Mouse (Mus musculus) CH12.LX (cell line): ENCODE measurements at regions not wholly inside any gene's neighbourhood (a gene's known extent, or its start where the extent isn't known, plus 50 kb on each side); places are given as distances from the start of the nearest gene placed in this dataset.

Experiments used
- DNase-seq: peaks from one replicate; pipeline ENCODE4 v3.0.0-alpha.2; 2013; ENCODE audit errors: extremely low read depth
- H3K27ac ChIP-seq: 2 replicates; pipeline ENCODE4 v1.5.1; 2012; ENCODE audit warnings: low read depth, mild to moderate bottlenecking, control low read depth, moderate library complexity; ENCODE audit not compliant: insufficient read depth
- H3K27me3 ChIP-seq: replicated peaks from 2 replicates; pipeline ENCODE3; 2012; ENCODE audit warnings: inconsistent platforms
- H3K36me3 ChIP-seq, 2 experiments: replicated peaks in 1 of 2; 2 replicates each; pipeline versions ENCODE3 to v1.6.1; 2012; ENCODE audit warnings: inconsistent platforms in 1 of 2, low read length in 1 of 2, mild to moderate bottlenecking in 1 of 2, mixed read lengths in 1 of 2, moderate library complexity in 1 of 2; ENCODE audit not compliant: control insufficient read depth in 1 of 2, insufficient read depth in 1 of 2
- H3K4me1 ChIP-seq, 2 experiments: 2 replicates each; pipeline ENCODE4 v1.6.1; 2012; ENCODE audit warnings: inconsistent platforms in 1 of 2, moderate library complexity in 1 of 2; ENCODE audit not compliant: insufficient read depth in 2 of 2, control insufficient read depth in 1 of 2
- H3K4me2 ChIP-seq: 2 replicates; pipeline ENCODE4 v1.6.1; 2012; ENCODE audit warnings: low read depth, mild to moderate bottlenecking, control low read depth; ENCODE audit not compliant: poor library complexity, insufficient read depth, severe bottlenecking
- H3K4me3 ChIP-seq, 3 experiments: fragments of 150-350 bp in 1 of 3; sonication (generic) in 1 of 3; replicated peaks in 1 of 3; 2 replicates each; pipeline versions ENCODE3 to v1.5.1; 2011 to 2012; ENCODE audit warnings: low read depth in 2 of 3, low read length in 2 of 3, mild to moderate bottlenecking in 2 of 3, moderate library complexity in 2 of 3, control low read depth in 1 of 3, improper control_type of control experiment in 1 of 3, inconsistent platforms in 1 of 3, mixed read lengths in 1 of 3; ENCODE audit not compliant: poor library complexity in 1 of 3
- H3K79me2 ChIP-seq: replicated peaks from 2 replicates; pipeline ENCODE4 v1.6.1; 2012; ENCODE audit warnings: mild to moderate bottlenecking, moderate library complexity; ENCODE audit not compliant: control insufficient read depth, poor library complexity, insufficient read depth, severe bottlenecking; ENCODE audit errors: extremely low read depth
- H3K9ac ChIP-seq: 2 replicates; pipeline ENCODE4 v1.6.1; 2012; ENCODE audit warnings: low read depth, mild to moderate bottlenecking, control low read depth, moderate library complexity; ENCODE audit not compliant: insufficient read depth
- H3K9me3 ChIP-seq: replicated peaks from 2 replicates; pipeline ENCODE3; 2012; ENCODE audit warnings: low read length, inconsistent platforms, mixed read lengths
- CHD2 ChIP-seq: IDR thresholded peaks from 2 replicates; pipeline ENCODE4 v1.6.1; 2011; ENCODE audit warnings: low read length, improper control_type of control experiment
- CTCF ChIP-seq, 2 experiments: IDR thresholded peaks in 1 of 2; conservative IDR thresholded peaks in 1 of 2; 2 replicates each; pipeline ENCODE4 v1.5.1; 2011 to 2012; ENCODE audit warnings: low read depth in 2 of 2, low read length in 2 of 2, improper control_type of control experiment in 1 of 2, inconsistent platforms in 1 of 2, mild to moderate bottlenecking in 1 of 2, moderate library complexity in 1 of 2
- E2F4 ChIP-seq: IDR thresholded peaks from 2 replicates; pipeline ENCODE4 v1.6.1; 2011; ENCODE audit warnings: low read depth, low read length, improper control_type of control experiment; ENCODE audit not compliant: insufficient replicate concordance
- EP300 ChIP-seq: IDR thresholded peaks from 2 replicates; pipeline ENCODE4 v1.6.1; 2011; ENCODE audit warnings: low read length, improper control_type of control experiment
- ETS1 ChIP-seq: conservative IDR thresholded peaks from 2 replicates; pipeline ENCODE4 v1.6.1; 2012; ENCODE audit warnings: low read depth, mild to moderate bottlenecking, inconsistent platforms, low read length, improper control_type of control experiment, moderate library complexity
- HCFC1 ChIP-seq: IDR thresholded peaks from 2 replicates; pipeline ENCODE4 v1.6.1; 2012; ENCODE audit warnings: low read depth, mild to moderate bottlenecking, inconsistent platforms, low read length, improper control_type of control experiment
- IRF4 ChIP-seq: IDR thresholded peaks from 2 replicates; pipeline ENCODE4 v1.6.1; 2014; ENCODE audit warnings: low read depth, mild to moderate bottlenecking, inconsistent platforms, low read length, improper control_type of control experiment
- JUN ChIP-seq: IDR thresholded peaks from 2 replicates; pipeline ENCODE4 v1.6.1; 2011; ENCODE audit warnings: low read depth, mild to moderate bottlenecking, low read length, improper control_type of control experiment, moderate library complexity; ENCODE audit not compliant: insufficient read depth
- JUND ChIP-seq: conservative IDR thresholded peaks from 2 replicates; pipeline ENCODE4 v1.6.1; 2011; ENCODE audit warnings: low read depth, low read length, improper control_type of control experiment
- KAT2A ChIP-seq: IDR thresholded peaks from 2 replicates; pipeline ENCODE4 v1.6.1; 2012; ENCODE audit warnings: low read length, improper control_type of control experiment, inconsistent platforms; ENCODE audit not compliant: insufficient replicate concordance
- MEF2A ChIP-seq: IDR thresholded peaks from 2 replicates; pipeline ENCODE4 v1.6.1; 2014; ENCODE audit warnings: low read depth, mild to moderate bottlenecking, inconsistent platforms, low read length, improper control_type of control experiment, borderline replicate concordance
- NELFE ChIP-seq: IDR thresholded peaks from 2 replicates; pipeline ENCODE4 v1.6.1; 2011; ENCODE audit warnings: low read depth, low read length, improper control_type of control experiment
- NRF1 ChIP-seq: IDR thresholded peaks from 2 replicates; pipeline ENCODE4 v1.6.1; 2014; ENCODE audit warnings: low read depth, mild to moderate bottlenecking, inconsistent platforms, low read length, improper control_type of control experiment, moderate library complexity
- PAX5 ChIP-seq: IDR thresholded peaks from 2 replicates; pipeline ENCODE4 v1.6.1; 2012; ENCODE audit warnings: low read length, inconsistent platforms, mixed read lengths
- POLR2A ChIP-seq: IDR thresholded peaks from 2 replicates; pipeline ENCODE4 v1.6.1; 2011; ENCODE audit warnings: low read depth, mild to moderate bottlenecking, improper control_type of control experiment, low read length
- POLR2AphosphoS2 ChIP-seq: IDR thresholded peaks from 2 replicates; pipeline ENCODE4 v1.6.1; 2011; ENCODE audit warnings: low read depth, low read length, improper control_type of control experiment
- RCOR1 ChIP-seq: conservative IDR thresholded peaks from 2 replicates; pipeline ENCODE4 v1.6.1; 2012; ENCODE audit warnings: low read depth, mild to moderate bottlenecking, inconsistent platforms, low read length, improper control_type of control experiment
- SIN3A ChIP-seq: IDR thresholded peaks from 2 replicates; pipeline ENCODE4 v1.6.1; 2012; ENCODE audit warnings: low read length, improper control_type of control experiment, inconsistent platforms
- SMC3 ChIP-seq: IDR thresholded peaks from 2 replicates; pipeline ENCODE4 v1.6.1; 2011; ENCODE audit warnings: low read depth, low read length, improper control_type of control experiment
- TBP ChIP-seq: conservative IDR thresholded peaks from 2 replicates; pipeline ENCODE4 v1.6.1; 2011; ENCODE audit warnings: low read depth, low read length, improper control_type of control experiment
- TCF12 ChIP-seq: IDR thresholded peaks from 2 replicates; pipeline ENCODE4 v1.6.1; 2014; ENCODE audit warnings: low read depth, mild to moderate bottlenecking, inconsistent platforms, low read length, improper control_type of control experiment
- USF1 ChIP-seq: IDR thresholded peaks from 2 replicates; pipeline ENCODE4 v1.6.1; 2014; ENCODE audit warnings: low read depth, mild to moderate bottlenecking, inconsistent platforms, low read length, improper control_type of control experiment
- ZC3H11A ChIP-seq: IDR thresholded peaks from 2 replicates; pipeline ENCODE4 v1.6.1; 2012; ENCODE audit warnings: low read depth, mild to moderate bottlenecking, inconsistent platforms, low read length, improper control_type of control experiment
- dilution Hi-C: fragments of 300-500 bp; cut with MboI; formaldehyde crosslinking; loops from 2 replicates; pipeline ENCODE4 v1.14.3; 2020; ENCODE audit warnings: low sequenced_read_pairs; ENCODE audit not compliant: extremely low pct_unique_long_range_greater_than_20kb, extremely low pct_ligation_motif_present
- in situ Hi-C: fragments of 300-500 bp; cut with MboI; formaldehyde crosslinking; loops from 3 replicates; pipeline ENCODE4 v1.14.3; 2019; ENCODE audit warnings: low sequenced_read_pairs, low pct_ligation_motif_present, low pct_unique_long_range_greater_than_20kb, mixed read lengths

GRCm38 (mm10) chr7:51360134-51360533, 150.7 kb upstream of the Ano5 start:
- no peaks in the 10 kb centered on the region for H3K4me1 ChIP-seq
- H3K4me3 ChIP-seq = no peak overlapping the region
- in situ Hi-C loops = no loop called here
- no peak for TF ChIP-seq SIN3A
- TF ChIP-seq CHD2 = no peak
- TF ChIP-seq RCOR1 = no peak
- TF ChIP-seq HCFC1 = no peak
- TF ChIP-seq SMC3 = no peak
- TF ChIP-seq POLR2AphosphoS2 = no peak
- no peak for TF ChIP-seq NELFE
- no peak for TF ChIP-seq TCF12
- no peak for TF ChIP-seq USF1
- TF ChIP-seq ZC3H11A = no peak
- TF ChIP-seq EP300 = no peak
- no peak for TF ChIP-seq ETS1
- H3K4me2 ChIP-seq = no peak overlapping the region
- no peaks in the 10 kb centered on the region for H3K36me3 ChIP-seq
- H3K27me3 ChIP-seq = no peaks in the 10 kb centered on the region
- no peak for DNase-seq
- no peaks in the 10 kb centered on the region for H3K79me2 ChIP-seq
- dilution Hi-C loops = no loop called here
- H3K9me3 ChIP-seq = peaks cover 26% of the 10 kb centered on the region
- no peak overlapping the region for H3K9ac ChIP-seq
- no peak overlapping the region for H3K27ac ChIP-seq

GRCm38 (mm10) chr7:51377584-51377983, 133.2 kb upstream of the Ano5 start:
- H3K36me3 ChIP-seq = no peaks in the 10 kb centered on the region
- H3K27ac ChIP-seq = no peak overlapping the region
- H3K27me3 ChIP-seq = no peaks in the 10 kb centered on the region
- in situ Hi-C loops = no loop called here
- H3K9me3 ChIP-seq = peaks cover 16% of the 10 kb centered on the region
- TF ChIP-seq KAT2A (no peak), POLR2A (no peak), NELFE (no peak), EP300 (no peak), CHD2 (no peak), MEF2A (no peak), TBP (no peak), E2F4 (no peak), CTCF (conservative IDR thresholded peaks at IDR 0.05 in 1 of 2, IDR thresholded peaks at IDR 0.05 in 1 of 2; ENCODE audit: low read depth in 2 of 2, low read length in 2 of 2) (no peak), SIN3A (no peak), PAX5 (no peak), IRF4 (no peak), USF1 (no peak), JUN (no peak), TCF12 (no peak), POLR2AphosphoS2 (no peak), NRF1 (no peak), JUND (no peak)
- no peak for DNase-seq
- no peak overlapping the region for H3K9ac ChIP-seq
- dilution Hi-C loops = no loop called here
- no peaks in the 10 kb centered on the region for H3K79me2 ChIP-seq
- no peaks in the 10 kb centered on the region for H3K4me1 ChIP-seq
- H3K4me2 ChIP-seq = no peak overlapping the region
- H3K4me3 ChIP-seq = no peak overlapping the region
